Mouse (Mus musculus) ES-E14 (cell line): ENCODE measurements at regions not wholly inside any gene's neighbourhood (a gene's known extent, or its start where the extent isn't known, plus 50 kb on each side); places are given as distances from the start of the nearest gene placed in this dataset.
A peak's percentile ranks its signal among the peaks of the same experiment; 100 is the strongest.

Experiments
- DNase-seq: peaks from one replicate; pipeline ENCODE4 v3.0.0-alpha.2; 2013; ENCODE audit warnings: low read depth, low spot score
- H3K27ac ChIP-seq: 2 replicates; pipeline ENCODE4 v1.5.1; 2012; ENCODE audit warnings: low read depth, mild to moderate bottlenecking, low read length, moderate library complexity, mixed read lengths; ENCODE audit not compliant: poor library complexity, insufficient read depth, severe bottlenecking
- H3K36me3 ChIP-seq: 2 replicates; pipeline ENCODE4 v1.6.1; 2012; ENCODE audit warnings: mild to moderate bottlenecking, low read length, moderate library complexity, mixed read lengths; ENCODE audit not compliant: control insufficient read depth, poor library complexity, insufficient read depth, severe bottlenecking
- H3K4me1 ChIP-seq, 2 experiments: fragments of 150-350 bp in 1 of 2; sonication (generic) in 1 of 2; 2 replicates each; pipeline ENCODE4 v1.6.1; 2012; ENCODE audit warnings: low read length in 2 of 2, mild to moderate bottlenecking in 1 of 2, mixed read lengths in 1 of 2; ENCODE audit not compliant: control insufficient read depth in 2 of 2, insufficient read depth in 2 of 2, poor library complexity in 1 of 2
- H3K4me3 ChIP-seq, 2 experiments: fragments of 150-350 bp in 1 of 2; sonication (generic) in 1 of 2; 2 replicates each; pipeline ENCODE4 v1.5.1; 2012; ENCODE audit warnings: low read length in 2 of 2, low read depth in 1 of 2, mild to moderate bottlenecking in 1 of 2, mixed read lengths in 1 of 2; ENCODE audit not compliant: insufficient read depth in 1 of 2, poor library complexity in 1 of 2, severe bottlenecking in 1 of 2
- H3K9ac ChIP-seq: 2 replicates; pipeline ENCODE4 v1.6.1; 2012; ENCODE audit warnings: low read depth, mild to moderate bottlenecking, low read length, mixed read lengths; ENCODE audit not compliant: poor library complexity, insufficient read depth, severe bottlenecking
- H3K9me3 ChIP-seq: fragments of 150-350 bp; sonication (generic); 2 replicates; pipeline ENCODE4 v1.6.1; 2012; ENCODE audit warnings: low read depth, mild to moderate bottlenecking, low read length; ENCODE audit not compliant: control insufficient read depth, insufficient read depth
- CHD2 ChIP-seq: IDR thresholded peaks from 2 replicates; pipeline ENCODE4 v1.6.1; 2014; ENCODE audit warnings: mild to moderate bottlenecking, low read depth, low read length, inconsistent platforms
- HCFC1 ChIP-seq: IDR thresholded peaks from 2 replicates; pipeline ENCODE4 v1.6.1; 2012; ENCODE audit warnings: low read length, inconsistent platforms, borderline replicate concordance; ENCODE audit not compliant: insufficient read depth
- MAFK ChIP-seq: IDR thresholded peaks from 2 replicates; pipeline ENCODE4 v1.6.1; 2014; ENCODE audit warnings: mild to moderate bottlenecking, low read depth, low read length, inconsistent platforms; ENCODE audit not compliant: insufficient read depth
- ZC3H11A ChIP-seq: IDR thresholded peaks from 2 replicates; pipeline ENCODE4 v1.6.1; 2012; ENCODE audit warnings: low read depth, mild to moderate bottlenecking, inconsistent platforms, low read length, borderline replicate concordance
- ZNF384 ChIP-seq: IDR thresholded peaks from 2 replicates; pipeline ENCODE4 v1.6.1; 2012; ENCODE audit warnings: low read depth, low read length, inconsistent platforms
- in situ Hi-C, 2 experiments: fragments of 600-800 bp; cut with MboI; formaldehyde crosslinking; loops; one replicate each; pipeline ENCODE4 v1.15.1; 2025; ENCODE audit warnings: low sequenced_read_pairs in 2 of 2, inconsistent platforms in 1 of 2; ENCODE audit not compliant: unreplicated experiment in 2 of 2

DNA sequence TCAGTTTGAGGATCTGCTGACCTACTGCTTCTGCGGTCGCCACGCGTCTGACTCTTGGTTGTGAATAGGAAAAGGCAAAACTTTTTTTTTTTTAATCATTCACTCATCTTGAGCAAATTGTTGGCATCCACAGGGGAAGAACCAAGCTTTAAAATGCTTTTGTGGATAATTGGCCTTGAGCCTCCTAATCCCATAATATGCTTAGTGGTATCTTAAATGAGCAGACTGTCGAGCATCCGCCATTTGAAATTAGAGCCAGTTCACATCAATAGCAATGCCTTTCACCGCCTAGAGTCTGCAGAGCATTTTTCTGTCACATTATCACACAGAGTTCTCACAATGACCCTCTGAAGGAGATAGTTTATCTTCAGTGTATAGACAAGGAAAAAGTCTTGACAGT lies 153.7 kb upstream of the Bmper start:
- Histone ChIP-seq H3K36me3 (no peaks in the 10 kb centered on the region), H3K4me3 (no peak overlapping the region), H3K9me3 (no peaks in the 10 kb centered on the region), H3K27ac (no peak overlapping the region), H3K9ac (no peak overlapping the region), H3K4me1 (no peaks in the 10 kb centered on the region)
- in situ Hi-C loops = no loop called here
- no peak for DNase-seq
- TF ChIP-seq MAFK = no peak

DNA sequence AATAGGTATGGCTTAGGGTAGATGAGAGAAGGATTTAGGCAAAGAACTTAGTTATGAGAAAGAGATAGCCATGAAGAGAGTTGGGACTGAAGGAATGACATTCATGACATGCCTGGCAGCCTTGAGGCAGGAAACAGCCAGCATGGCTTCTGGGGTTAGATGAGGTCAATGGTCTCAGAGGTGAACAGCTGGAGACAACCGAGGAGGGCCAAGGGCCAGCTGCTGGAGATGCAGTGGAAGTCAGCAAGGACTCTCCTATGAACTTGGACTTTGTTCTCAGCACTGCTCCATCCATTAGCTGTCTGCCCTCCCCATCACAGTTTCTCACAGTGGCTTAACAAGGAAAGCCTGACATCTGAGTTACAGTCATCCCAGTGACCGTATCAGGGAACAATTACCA lies 151.9 kb upstream of the Bmper start:
- Histone ChIP-seq H3K9ac (no peak overlapping the region), H3K36me3 (no peaks in the 10 kb centered on the region), H3K27ac (no peak overlapping the region), H3K4me1 (no peaks in the 10 kb centered on the region), H3K4me3 (no peak overlapping the region), H3K9me3 (no peaks in the 10 kb centered on the region)
- in situ Hi-C loops = no loop called here
- TF ChIP-seq ZNF384 (no peak), MAFK (no peak), HCFC1 (no peak), CHD2 (no peak), ZC3H11A (no peak)
- DNase-seq = no peak

GRCm38 (mm10) chr9:23072741-23073140 lies 150.1 kb upstream of the Bmper start:
- H3K4me1 ChIP-seq = no peaks in the 10 kb centered on the region
- H3K27ac ChIP-seq = no peak overlapping the region
- no peak overlapping the region for H3K9ac ChIP-seq
- no peaks in the 10 kb centered on the region for H3K9me3 ChIP-seq
- no peak overlapping the region for H3K4me3 ChIP-seq
- in situ Hi-C loops = no loop called here
- no peaks in the 10 kb centered on the region for H3K36me3 ChIP-seq
- TF ChIP-seq HCFC1 (no peak), CHD2 (no peak), ZC3H11A (no peak), ZNF384 (no peak), MAFK (no peak)
- no peak for DNase-seq

GRCm38 (mm10) chr9:23083562-23083961 lies 139.3 kb upstream of the Bmper start:
- peak; percentile 34 for DNase-seq
- Histone ChIP-seq H3K27ac (no peak overlapping the region), H3K4me1 (no peaks in the 10 kb centered on the region), H3K4me3 (peak overlapping the region in 1 of 2 experiments; percentile 16; a peak in 2 of 4 replicates), H3K9ac (no peak overlapping the region), H3K9me3 (no peaks in the 10 kb centered on the region), H3K36me3 (no peaks in the 10 kb centered on the region)
- TF ChIP-seq HCFC1 (no peak), ZNF384 (no peak), MAFK (no peak), ZC3H11A (no peak), CHD2 (no peak)
- in situ Hi-C loops = no loop called here

- no peaks in the 10 kb centered on the region for H3K4me1 ChIP-seq
- TF ChIP-seq HCFC1 = no peak
- TF ChIP-seq ZNF384 = no peak
- TF ChIP-seq CHD2 = no peak
- TF ChIP-seq MAFK = no peak
- no peak for TF ChIP-seq ZC3H11A
- in situ Hi-C loops = no loop called here
- no peak overlapping the region for H3K27ac ChIP-seq
- H3K9ac ChIP-seq = no peak overlapping the region
- H3K36me3 ChIP-seq = no peaks in the 10 kb centered on the region
- no peak for DNase-seq
- no peak overlapping the region for H3K4me3 ChIP-seq
- H3K9me3 ChIP-seq = no peaks in the 10 kb centered on the region
Measured at GRCm38 (mm10) chr9:23089339-23089738, 133.5 kb upstream of the Bmper start.
